Mouse (Mus musculus) lung, adult 2 months (tissue): ENCODE measurements at regions not wholly inside any gene's neighbourhood (a gene's known extent, or its start where the extent isn't known, plus 50 kb on each side); places are given as distances from the start of the nearest gene placed in this dataset.

ENCODE experiments used
- CTCF ChIP-seq: fragments of 200-500 bp; IDR thresholded peaks from 2 replicates; pipeline ENCODE4 v1.5.1; 2011; ENCODE audit warnings: mild to moderate bottlenecking, low read length, control low read depth; ENCODE audit not compliant: insufficient read depth
- POLR2A ChIP-seq: fragments of 200-500 bp; IDR thresholded peaks from 2 replicates; pipeline ENCODE4 v1.6.1; 2011; ENCODE audit warnings: low read depth, mild to moderate bottlenecking, control low read depth, low read length, borderline replicate concordance; ENCODE audit errors: extremely low read depth

- TF ChIP-seq POLR2A (no peak), CTCF (no peak)
Observed at GRCm38 (mm10) chr13:107639620-107640019, 404.6 kb upstream of the Smim15 start.
